Mouse (Mus musculus): ENCODE measurements at regions not wholly inside any gene's neighbourhood (a gene's known extent, or its start where the extent isn't known, plus 50 kb on each side); places are given as distances from the start of the nearest gene placed in this dataset.

DNA sequence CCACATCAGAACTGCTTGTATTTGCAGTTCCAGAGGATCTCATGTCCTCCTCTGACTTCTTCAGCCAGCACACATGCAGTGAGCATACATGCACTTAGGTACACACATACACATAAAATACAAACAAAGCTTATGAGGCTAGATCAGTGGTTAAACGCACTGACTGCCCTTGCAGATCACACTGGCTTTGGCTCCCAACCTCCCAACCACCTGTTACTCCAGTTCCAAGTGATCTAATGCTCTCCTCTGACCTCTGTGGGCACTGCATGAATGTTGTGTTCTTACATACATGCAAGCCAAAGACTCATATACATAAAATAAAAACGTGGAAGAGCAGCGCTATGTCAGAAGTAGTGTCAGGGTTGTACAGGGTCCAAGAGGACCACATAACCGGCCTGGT lies 141.9 kb downstream of the Fam124b start:
- no peak for ATAC-seq (ENCODE audit: insufficient number of reproducible peaks, insufficient read depth, low FRiP score, low read depth)
- H3K4me3 ChIP-seq (ENCODE audit: low read depth, low read length): no peak overlapping the region
- WGBS: 80% methylated on average over 4 of the region's 4 CpGs
- H3K9ac ChIP-seq (replicated peaks; ENCODE audit: low read depth, low read length): no peak overlapping the region
- no peak overlapping the region for H3K27ac ChIP-seq (ENCODE audit: low read length)
- no peaks in the 10 kb centered on the region for H3K9me3 ChIP-seq (ENCODE audit: control insufficient read depth, low read depth, low read length)
- H3K4me1 ChIP-seq (ENCODE audit: control insufficient read depth, insufficient read depth, low read length): no peaks in the 10 kb centered on the region
- no peaks in the 10 kb centered on the region for H3K36me3 ChIP-seq (ENCODE audit: control insufficient read depth, insufficient read depth, low read length)
- H3K27me3 ChIP-seq (ENCODE audit: control insufficient read depth, insufficient read depth, low read length): no peaks in the 10 kb centered on the region
- H3K4me2 ChIP-seq (replicated peaks; ENCODE audit: low read depth, low read length): no peak overlapping the region

DNA sequence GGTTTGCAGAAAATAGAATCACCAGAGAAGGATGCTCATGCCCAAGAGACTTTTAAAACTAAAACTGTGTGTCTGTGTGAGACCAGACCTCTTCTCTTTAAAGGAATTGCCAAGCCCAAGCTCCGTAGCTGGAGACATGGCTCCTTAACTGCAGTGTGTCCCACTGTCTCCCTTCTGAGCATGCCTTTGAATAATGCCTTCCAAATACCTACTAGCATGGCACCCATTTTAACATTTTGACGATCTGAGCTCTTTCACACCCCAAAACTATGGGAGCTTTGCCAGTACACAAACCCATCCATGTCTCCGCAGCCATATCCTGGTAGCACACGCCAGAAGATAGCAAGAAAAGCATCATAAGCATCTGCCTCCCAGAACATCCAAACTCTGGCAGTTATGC lies 143.9 kb downstream of the Fam124b start:
- no peaks in the 10 kb centered on the region for H3K27me3 ChIP-seq (ENCODE audit: control insufficient read depth, insufficient read depth, low read length)
- no peak overlapping the region for H3K9ac ChIP-seq (replicated peaks; ENCODE audit: low read depth, low read length)
- H3K4me3 ChIP-seq (ENCODE audit: low read depth, low read length): no peak overlapping the region
- H3K27ac ChIP-seq (ENCODE audit: low read length): no peak overlapping the region
- WGBS: 84% methylated on average over 4 of the region's 4 CpGs
- ATAC-seq (ENCODE audit: insufficient number of reproducible peaks, insufficient read depth, low FRiP score, low read depth): no peak
- H3K36me3 ChIP-seq (ENCODE audit: control insufficient read depth, insufficient read depth, low read length): no peaks in the 10 kb centered on the region
- no peak overlapping the region for H3K4me2 ChIP-seq (replicated peaks; ENCODE audit: low read depth, low read length)
- H3K9me3 ChIP-seq (ENCODE audit: control insufficient read depth, low read depth, low read length): no peaks in the 10 kb centered on the region
- H3K4me1 ChIP-seq (ENCODE audit: control insufficient read depth, insufficient read depth, low read length): no peaks in the 10 kb centered on the region

DNA sequence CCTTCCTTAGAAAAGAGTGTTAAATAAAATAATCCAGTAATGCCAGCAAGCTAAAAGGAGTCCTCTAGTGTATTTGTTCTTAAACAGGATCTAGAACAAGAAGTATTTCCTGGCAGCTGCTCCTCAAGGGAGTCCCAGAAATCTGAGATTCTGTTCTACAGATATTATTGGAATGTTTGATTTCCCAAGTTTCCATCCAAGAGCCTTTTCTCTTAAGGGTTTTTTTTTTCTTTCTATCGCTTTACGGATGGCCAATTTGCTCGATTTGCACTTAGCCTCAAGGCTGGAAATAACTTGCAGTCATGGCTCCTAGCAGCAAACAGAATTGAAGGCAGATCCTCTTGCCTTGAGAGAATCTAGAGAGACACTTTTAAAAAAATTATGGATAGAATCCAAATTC lies 144.3 kb downstream of the Fam124b start:
- H3K4me3 ChIP-seq (ENCODE audit: low read depth, low read length): no peak overlapping the region
- H3K4me2 ChIP-seq (replicated peaks; ENCODE audit: low read depth, low read length): no peak overlapping the region
- no peak for ATAC-seq (ENCODE audit: insufficient number of reproducible peaks, insufficient read depth, low FRiP score, low read depth)
- no peaks in the 10 kb centered on the region for H3K27me3 ChIP-seq (ENCODE audit: control insufficient read depth, insufficient read depth, low read length)
- no peaks in the 10 kb centered on the region for H3K36me3 ChIP-seq (ENCODE audit: control insufficient read depth, insufficient read depth, low read length)
- no peak overlapping the region for H3K27ac ChIP-seq (ENCODE audit: low read length)
- 86% methylated on average over 3 of the region's 3 CpGs for WGBS
- no peak overlapping the region for H3K9ac ChIP-seq (replicated peaks; ENCODE audit: low read depth, low read length)
- no peaks in the 10 kb centered on the region for H3K9me3 ChIP-seq (ENCODE audit: control insufficient read depth, low read depth, low read length)
- H3K4me1 ChIP-seq (ENCODE audit: control insufficient read depth, insufficient read depth, low read length): no peaks in the 10 kb centered on the region

DNA sequence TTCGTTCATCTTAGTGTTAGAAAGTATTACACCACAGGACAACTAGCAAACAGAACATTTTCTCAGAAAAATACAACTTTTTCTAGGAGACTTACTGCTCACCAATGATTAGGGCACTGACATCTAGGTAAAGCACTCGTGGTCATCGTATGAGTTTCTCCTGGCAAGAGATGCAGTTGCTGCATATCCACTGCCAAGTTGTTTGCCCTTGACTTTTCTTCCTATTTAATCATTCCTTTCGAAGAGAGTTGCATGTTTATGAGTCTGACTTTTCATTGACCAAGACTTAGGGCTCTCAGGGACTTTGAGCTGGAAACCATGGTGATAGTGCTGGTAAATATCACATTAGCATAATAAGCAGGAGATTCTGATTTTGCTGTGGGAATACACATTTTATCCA lies 149.1 kb downstream of the Fam124b start:
- ATAC-seq (ENCODE audit: insufficient number of reproducible peaks, insufficient read depth, low FRiP score, low read depth): no peak
- Histone ChIP-seq H3K4me3 (ENCODE audit: low read depth, low read length) (no peak overlapping the region), H3K27me3 (ENCODE audit: control insufficient read depth, insufficient read depth, low read length) (no peaks in the 10 kb centered on the region), H3K9ac (replicated peaks; ENCODE audit: low read depth, low read length) (no peak overlapping the region), H3K4me1 (ENCODE audit: control insufficient read depth, insufficient read depth, low read length) (no peaks in the 10 kb centered on the region), H3K27ac (ENCODE audit: low read length) (no peak overlapping the region), H3K36me3 (ENCODE audit: control insufficient read depth, insufficient read depth, low read length) (no peaks in the 10 kb centered on the region), H3K4me2 (replicated peaks; ENCODE audit: low read depth, low read length) (no peak overlapping the region), H3K9me3 (ENCODE audit: control insufficient read depth, low read depth, low read length) (no peaks in the 10 kb centered on the region)
- 74% methylated on average over 4 of the region's 4 CpGs for WGBS

DNA sequence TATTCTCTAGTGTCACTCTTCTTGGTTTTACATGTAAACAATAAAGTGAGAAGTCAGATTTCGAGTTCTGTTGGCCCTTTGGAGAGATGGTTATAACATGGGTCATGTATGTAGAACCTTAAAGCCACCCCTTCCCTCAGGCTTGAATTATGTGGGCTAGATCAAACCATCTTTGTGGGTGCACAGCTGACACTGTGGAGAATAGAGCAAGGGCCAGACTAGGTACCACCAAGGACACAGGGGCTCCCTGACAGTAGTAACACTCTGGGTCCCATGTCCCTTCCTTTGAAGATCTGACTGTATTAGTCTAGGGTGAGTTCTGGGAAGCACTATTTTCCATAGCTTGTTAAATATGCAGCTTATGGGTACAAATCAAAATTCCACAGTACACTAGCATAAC lies 156.2 kb downstream of the Fam124b start:
- H3K27ac ChIP-seq (ENCODE audit: low read length): no peak overlapping the region
- no peaks in the 10 kb centered on the region for H3K36me3 ChIP-seq (ENCODE audit: control insufficient read depth, insufficient read depth, low read length)
- no peak overlapping the region for H3K9ac ChIP-seq (replicated peaks; ENCODE audit: low read depth, low read length)
- WGBS: 56% methylated on average over 1 of the region's 1 CpGs
- no peaks in the 10 kb centered on the region for H3K9me3 ChIP-seq (ENCODE audit: control insufficient read depth, low read depth, low read length)
- no peak overlapping the region for H3K4me3 ChIP-seq (ENCODE audit: low read depth, low read length)
- H3K4me1 ChIP-seq (ENCODE audit: control insufficient read depth, insufficient read depth, low read length): no peaks in the 10 kb centered on the region
- ATAC-seq (ENCODE audit: insufficient number of reproducible peaks, insufficient read depth, low FRiP score, low read depth): no peak
- no peaks in the 10 kb centered on the region for H3K27me3 ChIP-seq (ENCODE audit: control insufficient read depth, insufficient read depth, low read length)
- H3K4me2 ChIP-seq (replicated peaks; ENCODE audit: low read depth, low read length): no peak overlapping the region

DNA sequence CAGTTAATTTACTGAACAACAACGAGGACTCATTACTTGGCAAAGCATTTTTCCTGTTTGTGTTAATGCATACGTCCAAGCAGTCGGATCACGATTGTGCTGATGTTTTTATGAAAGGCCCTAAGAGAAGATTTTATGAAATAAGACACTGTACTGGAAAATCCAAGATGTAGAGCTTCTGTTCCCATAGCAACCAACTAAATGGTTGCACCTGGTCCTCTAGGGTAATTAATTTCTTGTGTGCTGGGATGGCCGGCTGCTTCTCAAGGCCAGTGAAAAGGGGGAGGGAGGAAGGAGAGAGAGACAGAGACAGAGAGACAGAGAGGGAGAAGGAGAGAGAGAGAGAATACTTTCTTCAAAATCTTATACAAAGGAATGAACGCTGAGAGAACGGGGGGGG lies 156.6 kb downstream of the Fam124b start:
- ATAC-seq (ENCODE audit: insufficient number of reproducible peaks, insufficient read depth, low FRiP score, low read depth): no peak
- no peaks in the 10 kb centered on the region for H3K4me1 ChIP-seq (ENCODE audit: control insufficient read depth, insufficient read depth, low read length)
- no peak overlapping the region for H3K27ac ChIP-seq (ENCODE audit: low read length)
- WGBS: 52% methylated on average over 7 of the region's 7 CpGs
- H3K9me3 ChIP-seq (ENCODE audit: control insufficient read depth, low read depth, low read length): no peaks in the 10 kb centered on the region
- no peaks in the 10 kb centered on the region for H3K27me3 ChIP-seq (ENCODE audit: control insufficient read depth, insufficient read depth, low read length)
- no peak overlapping the region for H3K4me3 ChIP-seq (ENCODE audit: low read depth, low read length)
- H3K9ac ChIP-seq (replicated peaks; ENCODE audit: low read depth, low read length): no peak overlapping the region
- no peak overlapping the region for H3K4me2 ChIP-seq (replicated peaks; ENCODE audit: low read depth, low read length)
- no peaks in the 10 kb centered on the region for H3K36me3 ChIP-seq (ENCODE audit: control insufficient read depth, insufficient read depth, low read length)

DNA sequence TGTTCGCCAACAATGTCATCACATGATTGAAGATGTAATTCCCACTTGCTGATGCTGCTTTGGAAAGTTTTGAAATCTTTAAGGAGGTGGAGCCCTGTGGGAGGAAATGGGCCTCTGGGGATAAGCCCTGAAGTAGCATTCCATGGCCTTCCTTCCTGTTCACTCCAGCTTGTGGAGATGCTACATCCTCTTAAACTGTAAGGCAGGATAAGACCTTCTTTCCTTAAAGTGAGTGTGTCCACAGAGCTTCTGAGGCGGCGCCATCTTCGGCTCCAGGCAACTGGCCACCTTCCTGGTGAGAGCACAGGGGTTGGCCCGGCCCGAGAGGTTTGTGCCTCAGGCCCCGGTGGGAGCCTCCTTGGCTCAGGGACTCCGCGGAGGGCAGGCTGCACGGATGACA lies 173.1 kb downstream of the Fam124b start:
- H3K4me2 ChIP-seq (replicated peaks; ENCODE audit: low read depth, low read length): no peak overlapping the region
- H3K4me3 ChIP-seq (ENCODE audit: low read depth, low read length): no peak overlapping the region
- H3K27me3 ChIP-seq (ENCODE audit: control insufficient read depth, insufficient read depth, low read length): no peaks in the 10 kb centered on the region
- H3K4me1 ChIP-seq (ENCODE audit: control insufficient read depth, insufficient read depth, low read length): no peaks in the 10 kb centered on the region
- WGBS: 91% methylated on average over 10 of the region's 10 CpGs
- no peaks in the 10 kb centered on the region for H3K36me3 ChIP-seq (ENCODE audit: control insufficient read depth, insufficient read depth, low read length)
- H3K9me3 ChIP-seq (ENCODE audit: control insufficient read depth, low read depth, low read length): no peaks in the 10 kb centered on the region
- H3K27ac ChIP-seq (ENCODE audit: low read length): no peak overlapping the region
- H3K9ac ChIP-seq (replicated peaks; ENCODE audit: low read depth, low read length): no peak overlapping the region
- ATAC-seq (ENCODE audit: insufficient number of reproducible peaks, insufficient read depth, low FRiP score, low read depth): no peak

DNA sequence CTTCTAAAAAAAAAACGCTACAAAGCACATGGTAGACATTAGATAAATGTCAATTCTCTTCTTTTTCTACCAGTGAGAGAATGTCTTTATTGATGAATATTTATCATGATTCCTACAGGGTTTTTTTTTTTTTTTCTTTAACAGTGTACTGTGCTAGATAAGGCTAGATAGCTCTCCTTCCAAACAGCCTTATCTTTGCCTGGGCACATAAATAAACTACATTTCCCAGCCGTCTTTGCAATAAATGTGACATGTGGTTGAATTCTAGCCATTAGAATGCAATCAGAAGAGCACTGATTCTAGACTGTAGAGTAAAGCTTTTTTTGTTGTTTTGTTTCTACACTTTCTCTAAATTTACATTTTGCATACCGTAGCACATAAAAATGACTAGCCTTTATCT lies 177.9 kb downstream of the Fam124b start:
- H3K4me2 ChIP-seq (replicated peaks; ENCODE audit: low read depth, low read length): no peak overlapping the region
- H3K4me1 ChIP-seq (ENCODE audit: control insufficient read depth, insufficient read depth, low read length): no peaks in the 10 kb centered on the region
- no peaks in the 10 kb centered on the region for H3K9me3 ChIP-seq (ENCODE audit: control insufficient read depth, low read depth, low read length)
- no peak for ATAC-seq (ENCODE audit: insufficient number of reproducible peaks, insufficient read depth, low FRiP score, low read depth)
- no peak overlapping the region for H3K27ac ChIP-seq (ENCODE audit: low read length)
- H3K27me3 ChIP-seq (ENCODE audit: control insufficient read depth, insufficient read depth, low read length): no peaks in the 10 kb centered on the region
- WGBS: 62% methylated on average over 3 of the region's 3 CpGs
- H3K9ac ChIP-seq (replicated peaks; ENCODE audit: low read depth, low read length): no peak overlapping the region
- H3K36me3 ChIP-seq (ENCODE audit: control insufficient read depth, insufficient read depth, low read length): no peaks in the 10 kb centered on the region
- H3K4me3 ChIP-seq (ENCODE audit: low read depth, low read length): no peak overlapping the region

DNA sequence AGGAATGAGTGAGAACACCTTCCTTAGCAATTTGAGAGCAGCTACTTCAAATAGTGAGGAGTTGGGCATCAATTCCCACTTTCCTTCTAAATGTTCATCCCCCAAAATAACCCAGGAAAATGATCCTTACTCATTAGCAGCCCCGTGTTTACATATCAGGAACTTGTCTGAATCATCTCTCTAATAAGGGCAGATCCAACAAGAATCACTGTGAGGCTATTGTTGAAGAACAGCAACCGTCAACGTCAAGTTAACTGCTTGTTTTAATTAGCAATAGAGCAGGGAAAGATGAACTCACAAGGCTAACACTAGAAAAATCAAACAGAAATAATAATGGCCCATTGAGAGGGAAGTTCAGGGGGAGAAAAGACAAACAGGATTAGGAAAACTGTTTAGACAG lies 178.4 kb downstream of the Fam124b start:
- Histone ChIP-seq H3K9ac (replicated peaks; ENCODE audit: low read depth, low read length) (no peak overlapping the region), H3K27ac (ENCODE audit: low read length) (no peak overlapping the region), H3K27me3 (ENCODE audit: control insufficient read depth, insufficient read depth, low read length) (no peaks in the 10 kb centered on the region), H3K4me3 (ENCODE audit: low read depth, low read length) (no peak overlapping the region), H3K9me3 (ENCODE audit: control insufficient read depth, low read depth, low read length) (no peaks in the 10 kb centered on the region), H3K4me2 (replicated peaks; ENCODE audit: low read depth, low read length) (no peak overlapping the region), H3K36me3 (ENCODE audit: control insufficient read depth, insufficient read depth, low read length) (no peaks in the 10 kb centered on the region), H3K4me1 (ENCODE audit: control insufficient read depth, insufficient read depth, low read length) (no peaks in the 10 kb centered on the region)
- WGBS: 40% methylated on average over 3 of the region's 3 CpGs
- no peak for ATAC-seq (ENCODE audit: insufficient number of reproducible peaks, insufficient read depth, low FRiP score, low read depth)

Data from stomach, embryonic 14.5 days (tissue).